13 mouse cellular contexts compared by ENCODE assay signal in the genomic region with DNA sequence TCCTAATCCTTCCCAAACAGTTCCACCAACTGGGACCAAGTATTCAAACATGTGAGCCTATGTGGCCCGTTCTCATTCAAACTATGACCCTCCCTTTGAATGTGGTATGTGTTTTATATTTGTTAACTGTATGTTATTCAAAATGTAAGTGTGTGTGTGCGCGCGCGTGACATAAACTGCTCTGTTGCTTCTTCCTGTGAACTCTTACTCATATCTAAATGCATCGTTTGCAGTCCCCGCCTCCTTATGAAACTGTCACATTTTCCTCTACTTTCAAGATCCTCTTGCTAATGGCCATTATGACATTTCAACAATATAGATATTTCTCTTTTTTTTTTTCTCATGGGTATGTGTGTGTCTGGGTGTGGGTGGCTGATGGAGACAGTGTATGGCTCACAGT.
"Had no signal": no experiment of that assay in that cellular context is flagged by ENCODE, and none has a peak within 500 bp of the region (broad histone marks: within the 10 kb centered on the region; RNA-seq: fewer than 3 reads in every experiment).

No protein-coding gene starts in this region.

- H3K4me2 ChIP-seq: limb, embryonic 13.5 days; midbrain, embryonic 11.5 days; midbrain, embryonic 15.5 days had no signal

- H3K27me3 ChIP-seq: limb, embryonic 13.5 days; midbrain, embryonic 15.5 days had no signal

- ATAC-seq: inflammation-experienced regulatory T-cells, adult 6 months; intestine, postnatal 0 days; midbrain, embryonic 15.5 days had no signal

- H3K9me3 ChIP-seq: midbrain, embryonic 15.5 days had no signal

- H3K9ac ChIP-seq: limb, embryonic 13.5 days; liver, embryonic 14.5 days; midbrain, embryonic 15.5 days had no signal

- H3K36me3 ChIP-seq: limb, embryonic 13.5 days; midbrain, embryonic 15.5 days had no signal

- H3K27ac ChIP-seq: kidney, postnatal 0 days; limb, embryonic 13.5 days; liver, embryonic 14.5 days; midbrain, embryonic 15.5 days had no signal

- H3K4me3 ChIP-seq: limb, embryonic 13.5 days; midbrain, embryonic 15.5 days had no signal

- DNase-seq: kidney, adult 8-10 months; kidney, postnatal 36 days; left cerebral cortex, postnatal 4 days; lung, adult 18-20 months; right cerebral cortex, adult 18-20 months; thymus, postnatal 4 days had no signal
